Mouse (Mus musculus) left cerebral cortex, postnatal 14 days (tissue): ENCODE measurements around the gene Grin3b. TPM values are rescaled to one million over a fixed set of nuclear protein-coding genes. Genes with fewer than 3 reads are reported as not detected.
"Not testable (repeated sequence)": the region's sequence is repeated elsewhere in the genome, so short reads cannot be mapped to it uniquely, and the experiment has no call there.

ENCODE experiments used
- DNase-seq, 2 experiments: peaks; one replicate each; pipeline ENCODE4 v3.0.0; 2021 to 2022; ENCODE audit warnings: low spot score in 2 of 2, mixed read lengths in 1 of 2
- intact Hi-C: fragments of 180-260 bp; cut with DNase I; formaldehyde crosslinking; loops from one replicate; pipeline ENCODE4 v1.15.1; 2025
- total RNA-seq, 2 experiments: library from RNA; stranded (reverse); gene quantifications; 2 replicates each; pipeline ENCODE4 v1.2.3; 2021

Gene Grin3b
- total RNA-seq, 2 experiments from 2014 or later = 0.21 to 0.40 TPM

DNA sequence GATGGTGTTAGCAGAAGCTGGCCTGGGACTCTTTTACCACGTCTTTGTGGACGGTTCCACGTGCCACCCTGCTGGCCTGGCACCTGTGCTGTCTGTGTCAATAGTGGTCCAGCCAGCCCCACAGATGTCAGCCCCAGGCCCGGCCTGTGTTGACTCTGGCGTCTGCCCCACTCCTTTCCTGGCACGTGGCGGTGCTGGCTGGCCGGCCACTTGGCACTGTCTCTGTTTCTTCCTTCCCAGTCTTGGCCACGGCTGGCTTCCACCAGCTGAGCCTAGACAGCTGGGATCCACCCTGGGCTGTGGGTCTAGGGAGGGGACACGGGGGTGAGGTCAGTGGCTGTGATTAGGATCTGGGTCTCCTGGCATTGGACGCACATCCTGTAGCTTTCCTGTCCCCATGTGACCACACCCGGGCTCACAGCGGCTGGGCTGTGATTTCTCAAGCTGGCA is 36.2 kb upstream of the Grin3b start:
- intact Hi-C loops = no loop called here
- peak; percentile 73 to 79 for DNase-seq

DNA sequence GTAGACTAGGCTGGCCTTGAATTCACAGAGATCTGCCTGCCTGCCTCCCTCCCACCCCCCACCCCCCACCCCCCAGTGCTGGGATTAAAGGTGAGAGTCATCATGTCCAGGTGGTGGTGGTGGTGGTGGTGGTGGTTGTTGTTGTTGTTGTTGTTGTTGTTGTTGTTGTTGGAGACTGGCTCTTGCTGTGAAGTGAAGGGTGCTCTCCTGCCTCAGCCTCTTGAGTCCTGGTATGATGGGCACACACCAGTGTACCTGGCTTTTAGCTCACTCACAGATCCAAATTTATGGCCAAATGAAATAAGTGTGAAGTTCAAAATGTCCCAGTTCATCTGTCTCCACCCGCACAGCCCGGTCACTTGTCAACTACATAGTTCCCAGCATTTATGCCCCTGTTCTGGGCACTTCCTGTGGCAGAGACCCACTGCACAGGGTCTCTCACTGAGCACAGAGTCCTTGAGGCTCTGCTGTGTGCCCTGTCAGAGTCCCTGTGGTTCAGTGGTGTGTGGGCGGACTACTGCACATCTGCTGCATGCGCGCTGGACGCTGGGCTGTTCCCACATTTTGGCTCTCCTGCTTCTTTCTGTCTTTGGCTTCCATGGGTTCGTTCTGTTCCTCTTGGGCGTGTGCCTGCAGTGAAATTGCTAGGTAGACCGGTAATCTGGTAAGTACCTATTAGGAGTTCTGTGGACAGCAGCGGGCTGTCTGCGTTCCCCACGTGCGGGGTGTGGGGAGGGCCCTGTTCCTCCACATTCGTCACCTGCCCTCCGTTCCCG is 35.5 kb upstream of the Grin3b start:
- no peak for DNase-seq
- intact Hi-C loops = no loop called here

DNA sequence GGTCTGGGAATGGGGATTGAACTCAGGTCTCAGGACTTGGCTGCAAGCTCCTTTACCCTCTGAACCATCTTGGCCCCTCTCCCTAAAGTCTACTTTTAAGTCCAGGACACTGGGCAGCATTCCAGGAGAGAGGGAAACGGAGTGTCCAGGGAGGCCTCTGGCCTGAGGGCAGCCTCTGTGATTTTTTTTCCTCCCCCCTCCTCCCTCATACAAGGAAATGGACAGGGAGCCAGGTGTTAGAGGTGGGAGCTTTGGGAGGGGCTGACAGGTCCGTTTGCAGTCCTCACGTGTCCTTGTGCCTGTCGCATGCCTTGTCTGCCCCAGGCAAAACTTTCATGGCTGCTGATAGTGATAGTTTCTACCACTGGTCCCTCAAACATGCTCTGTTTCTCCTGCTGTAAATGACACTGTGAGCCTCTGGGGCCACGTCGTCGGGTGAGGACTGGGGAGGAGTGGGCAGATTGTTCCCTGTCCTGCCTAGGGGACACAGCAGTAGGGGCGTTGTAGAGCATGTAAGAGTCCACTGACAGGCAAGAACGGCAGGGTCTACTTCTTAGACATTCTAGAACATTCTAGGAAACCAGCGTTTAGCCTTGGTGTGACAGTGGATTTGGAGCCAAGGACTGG is 34.1 kb upstream of the Grin3b start:
- intact Hi-C loops = no loop called here
- no peak for DNase-seq

DNA sequence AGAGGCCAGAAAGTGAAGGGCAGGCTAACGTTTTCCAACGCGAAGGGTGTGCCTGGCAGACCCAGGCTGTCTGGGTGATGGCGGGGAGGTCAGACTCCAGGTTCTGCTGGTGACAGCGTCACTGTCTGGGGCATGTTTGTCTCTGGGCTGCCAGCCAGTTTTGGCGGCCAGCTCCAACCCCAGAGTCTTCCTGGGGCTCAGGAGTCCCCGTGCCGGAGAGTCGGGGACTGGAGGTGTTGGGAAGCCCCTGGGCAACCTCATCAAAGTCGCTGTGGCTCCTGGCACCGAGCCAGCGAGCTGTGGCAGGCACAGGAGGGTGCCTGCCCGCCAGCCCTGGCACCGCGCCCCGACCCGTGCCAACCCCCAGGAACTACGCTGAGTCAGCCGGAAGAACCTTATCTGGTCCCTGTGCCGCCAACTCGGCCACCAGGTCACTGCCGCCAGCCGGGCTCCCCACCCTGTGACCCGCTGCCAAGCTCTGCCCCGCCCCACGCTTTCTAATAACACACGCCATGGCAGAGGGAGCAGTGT is 33.5 kb upstream of the Grin3b start:
- DNase-seq = no peak
- intact Hi-C loops = no loop called here

DNA sequence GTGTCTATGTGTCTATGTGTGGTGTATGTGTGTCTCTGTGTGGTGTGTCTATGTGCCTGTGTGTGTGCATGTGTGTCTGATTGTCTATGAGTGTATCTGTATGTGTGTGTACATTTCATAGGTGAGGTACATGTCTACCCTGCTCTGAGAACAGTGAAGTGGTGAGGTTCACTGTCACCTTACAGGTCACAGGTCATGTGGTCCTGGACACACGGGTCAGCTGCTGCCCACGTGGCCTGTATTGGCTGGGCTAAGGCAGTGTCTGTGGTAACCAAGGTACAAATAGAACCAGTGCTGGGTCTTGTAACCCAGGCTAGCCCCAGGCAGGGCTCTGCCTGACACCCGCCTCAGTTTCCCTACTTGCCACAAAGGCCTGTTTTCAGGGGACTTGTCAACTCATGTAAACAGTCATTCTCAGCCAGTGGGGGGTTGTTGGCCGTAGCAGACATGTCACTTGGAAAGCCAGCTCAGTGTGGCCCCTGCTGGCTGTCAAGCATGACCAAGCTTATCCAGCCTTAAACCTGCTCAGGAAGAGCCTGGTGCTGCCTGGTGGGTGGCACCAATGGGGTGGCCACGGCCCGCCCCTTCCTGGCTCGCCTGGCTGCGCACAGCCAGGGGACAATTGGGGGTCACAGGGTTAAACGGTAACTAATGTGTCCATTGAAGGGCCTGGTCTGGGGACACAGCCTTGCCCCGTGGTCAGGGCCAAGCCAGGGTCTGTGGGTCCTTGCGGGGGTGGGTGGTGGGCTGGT is 32.6 kb upstream of the Grin3b start:
- no peak for DNase-seq
- intact Hi-C loops = no loop called here

DNA sequence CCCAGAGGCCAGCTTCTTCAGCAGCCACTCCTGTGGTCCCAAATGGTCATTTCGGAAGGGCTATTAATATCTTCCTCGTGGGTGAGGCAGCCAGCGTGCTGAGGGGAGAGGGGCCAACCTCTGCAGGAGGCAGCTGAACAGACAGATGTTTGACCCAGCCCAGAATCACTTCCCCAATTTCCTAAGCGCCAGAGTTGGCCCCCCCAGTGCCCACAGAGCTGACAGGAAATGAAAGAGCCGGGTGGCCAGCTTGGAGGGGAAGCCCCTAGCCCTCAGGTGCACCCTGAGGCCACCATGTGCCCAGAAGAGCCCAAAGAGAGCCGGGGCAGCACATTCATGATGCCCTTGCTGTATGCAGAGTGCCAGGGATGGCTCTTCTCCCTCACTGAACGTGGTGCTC is 29.8 kb upstream of the Grin3b start:
- peak in 1 of 2 experiments; percentile 48 for DNase-seq
- intact Hi-C loops = no loop called here

DNA sequence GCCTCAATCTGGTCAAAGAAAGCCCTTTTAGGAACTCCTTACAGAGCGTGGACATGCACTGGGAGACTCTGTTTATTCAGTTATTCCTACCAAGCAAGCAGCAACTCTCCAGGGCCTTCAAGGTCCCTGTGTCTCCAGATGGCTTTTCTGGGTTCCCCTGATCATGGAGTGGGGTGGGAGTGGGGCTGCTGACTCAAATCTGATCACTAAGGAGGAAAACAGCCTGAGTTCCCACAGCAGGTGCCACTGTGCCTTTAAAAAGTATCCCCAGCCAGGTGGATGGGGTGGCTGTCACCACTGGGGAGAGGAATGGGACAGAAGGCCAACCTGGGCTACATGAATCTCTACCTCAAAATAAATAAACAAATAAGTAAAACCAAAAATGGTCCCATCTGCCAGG is 27.5 kb upstream of the Grin3b start:
- intact Hi-C loops = no loop called here
- DNase-seq = no peak

DNA sequence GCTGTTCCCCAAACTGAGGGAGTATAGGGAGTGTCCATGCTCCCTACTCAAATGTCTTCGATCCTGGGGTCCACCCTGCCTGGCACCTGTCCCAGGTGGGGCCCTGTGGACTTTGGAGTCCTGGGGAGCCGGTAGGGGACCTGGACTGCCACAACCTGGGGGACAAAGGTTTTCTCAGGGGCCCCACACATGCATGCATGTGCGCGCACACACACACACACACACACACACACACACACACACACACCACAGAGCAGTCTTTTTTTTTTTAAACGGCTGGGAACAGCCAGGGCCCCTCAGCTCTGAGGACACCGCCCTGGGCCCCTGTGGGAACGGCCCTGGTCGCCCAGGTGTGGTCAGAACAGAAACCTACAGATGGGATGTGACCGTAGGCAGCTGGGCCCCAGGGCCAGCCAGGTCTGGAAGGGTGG is 27.0 kb upstream of the Grin3b start:
- DNase-seq = no peak
- intact Hi-C loops = no loop called here

DNA sequence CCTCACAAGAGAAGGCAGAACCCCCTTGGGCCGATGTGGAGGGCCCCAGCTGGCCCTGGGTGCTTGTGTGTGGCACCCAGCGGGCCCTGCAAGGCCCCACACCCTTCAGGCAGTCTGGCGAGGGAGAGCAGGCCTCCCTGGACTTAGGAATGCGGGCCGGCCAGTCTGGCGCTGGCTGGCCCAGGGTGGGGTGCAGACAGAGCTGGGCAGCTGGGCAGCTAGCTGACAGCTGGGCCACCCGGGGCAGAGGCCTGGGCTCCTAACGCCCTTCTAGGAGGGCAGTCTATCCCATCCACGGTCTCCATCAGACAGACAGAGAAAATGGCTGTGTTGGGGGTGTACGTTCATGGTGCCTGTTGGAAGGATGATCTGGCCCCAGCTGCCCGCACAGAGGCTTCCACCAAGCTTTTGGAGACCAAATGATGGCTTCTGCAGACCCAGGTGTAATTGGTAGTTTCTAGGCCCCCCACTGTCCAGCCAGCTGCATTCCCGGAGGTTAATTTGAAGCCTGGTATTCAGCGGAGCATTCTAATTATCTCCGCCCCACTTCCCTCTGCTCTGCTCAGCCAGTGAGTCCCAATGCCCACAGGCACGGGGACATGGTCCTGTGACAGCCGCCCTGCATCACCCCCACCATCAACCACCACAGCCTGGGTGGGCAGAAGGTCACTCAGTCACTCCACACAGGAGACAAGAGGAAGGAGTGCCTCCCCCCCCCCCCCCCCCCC is 24.8 kb upstream of the Grin3b start:
- intact Hi-C loops = no loop called here
- DNase-seq = no peak

DNA sequence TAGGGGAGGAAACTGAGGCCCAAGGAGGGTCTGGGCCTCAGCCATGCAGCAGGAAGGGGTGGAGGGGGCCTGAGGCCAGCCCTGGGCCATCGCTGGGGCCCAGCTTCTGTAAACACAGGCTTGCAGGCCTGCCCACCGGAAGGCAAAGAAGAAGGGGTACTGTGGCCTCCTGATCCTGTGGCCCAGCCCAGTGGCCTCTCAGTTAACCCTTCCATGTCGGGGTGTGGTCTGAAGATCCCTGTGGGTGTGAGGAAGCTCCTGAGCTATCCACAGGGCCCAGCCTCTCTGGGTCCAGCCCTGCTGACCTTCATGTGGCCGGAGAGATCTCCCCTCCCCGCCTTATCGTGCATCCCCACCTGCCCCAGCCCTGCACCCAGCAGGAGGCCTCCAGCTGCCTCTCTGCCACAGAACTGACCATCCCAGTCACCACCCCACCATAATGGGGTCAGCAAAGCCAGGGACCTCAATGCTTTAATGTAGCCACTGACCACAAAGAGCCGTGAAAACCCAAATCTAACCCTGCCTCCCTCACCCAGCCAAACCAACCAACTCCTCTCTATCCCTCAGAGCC is 23.7 kb upstream of the Grin3b start:
- DNase-seq = no peak
- intact Hi-C loops = no loop called here

DNA sequence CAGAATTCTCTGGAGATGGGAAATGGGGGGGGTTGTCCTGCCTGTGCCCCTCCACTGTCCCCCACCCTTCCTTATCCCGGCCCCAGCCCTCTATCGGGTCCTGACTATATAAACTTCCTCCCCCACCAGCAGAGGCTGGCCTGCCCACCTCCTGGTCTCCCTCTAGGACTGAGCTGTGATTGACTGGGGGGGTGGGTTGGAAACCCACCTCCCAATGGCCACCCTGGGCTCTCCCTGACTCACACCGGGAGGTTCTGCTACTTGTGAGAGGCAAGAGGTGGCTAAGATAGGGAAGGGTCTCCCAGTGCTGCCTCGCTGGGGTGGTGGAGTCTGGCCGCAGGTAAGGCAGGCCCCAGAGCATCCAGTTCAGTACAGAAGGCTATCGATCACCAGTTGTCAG is 23.0 kb upstream of the Grin3b start:
- DNase-seq = no peak
- intact Hi-C loops = no loop called here

DNA sequence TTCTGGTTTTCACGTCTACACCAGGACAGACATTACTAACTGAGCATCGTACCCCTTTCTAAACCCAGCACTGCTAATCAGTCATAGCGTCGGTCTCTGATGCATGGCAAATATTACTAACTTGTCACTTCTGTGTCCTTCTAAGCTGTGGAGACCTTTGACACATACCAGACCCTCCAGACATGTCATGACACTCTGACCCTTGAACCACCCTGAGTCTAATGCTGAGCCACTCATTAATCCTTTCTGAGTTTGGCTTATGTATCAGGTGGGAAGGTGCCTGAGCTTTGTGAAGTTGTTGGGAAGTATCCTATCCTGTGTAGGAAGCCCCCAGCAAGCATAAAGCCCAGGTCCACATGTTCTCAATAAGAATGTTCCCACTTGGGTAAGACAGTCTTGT is 20.6 kb upstream of the Grin3b start:
- intact Hi-C loops = no loop called here
- DNase-seq = no peak

DNA sequence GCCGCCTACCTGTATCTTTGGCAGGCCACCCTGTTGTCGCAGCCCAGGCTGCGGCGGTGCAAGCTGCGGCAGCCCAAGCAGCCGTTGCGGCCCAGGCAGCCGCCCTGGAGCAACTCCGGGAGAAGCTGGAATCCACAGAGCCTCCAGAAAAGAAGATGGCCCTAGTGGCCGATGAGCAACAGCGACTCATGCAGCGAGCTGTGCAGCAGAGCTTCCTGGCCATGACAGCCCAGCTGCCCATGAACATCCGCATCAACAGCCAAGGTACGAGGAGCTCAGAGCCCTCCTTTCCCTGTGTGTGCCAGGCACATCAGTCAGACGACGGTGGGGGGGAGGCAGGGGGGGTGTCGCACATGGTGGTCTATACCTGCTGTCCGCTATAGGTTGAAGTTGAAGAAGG is 19.9 kb upstream of the Grin3b start:
- no peak for DNase-seq
- intact Hi-C loops = no loop called here

DNA sequence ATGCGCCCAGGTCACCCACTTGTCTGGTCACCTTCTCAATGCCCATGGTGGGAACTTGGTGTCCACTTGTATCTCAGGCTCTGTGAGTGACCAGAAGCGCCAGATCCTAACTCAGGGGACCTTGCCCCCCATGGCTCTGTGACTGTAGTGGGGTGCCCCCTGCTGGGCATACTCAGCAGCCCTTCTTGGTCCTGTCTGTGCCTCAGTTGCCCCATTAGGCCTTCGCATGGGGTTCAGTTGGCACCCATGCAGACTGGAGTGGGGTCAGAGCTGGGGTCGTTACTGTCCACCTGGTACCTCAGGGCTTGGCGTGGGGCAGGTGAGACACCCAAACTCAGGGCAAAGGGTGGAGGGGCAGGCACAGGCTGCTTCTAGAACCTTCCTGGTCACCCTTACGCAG is 16.6 kb upstream of the Grin3b start:
- no peak for DNase-seq
- intact Hi-C loops = loop anchor here (2.0 kb wide), 1 partner anchor 29 kb away; no protein-coding TSS in a partner anchor

DNA sequence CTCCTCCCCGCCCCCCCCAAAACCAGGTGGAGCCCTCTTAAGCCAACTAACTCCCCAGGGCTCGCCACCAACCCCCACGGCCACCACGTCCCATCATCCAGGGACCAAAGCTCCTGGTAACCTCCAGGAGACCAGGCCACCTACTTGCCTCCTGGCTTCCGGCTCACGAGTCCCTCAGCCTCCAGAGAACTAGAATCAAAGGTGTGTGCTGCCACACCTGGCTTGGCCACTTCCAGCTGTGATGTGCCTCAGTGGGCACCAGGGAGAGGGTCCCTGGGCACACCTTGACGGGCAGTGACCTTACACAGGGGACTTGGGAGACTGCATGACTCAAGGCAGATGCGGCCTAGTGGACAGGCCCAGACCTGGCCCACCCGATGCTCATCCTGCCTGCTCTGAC is 14.8 kb upstream of the Grin3b start:
- intact Hi-C loops = loop anchor here (2.0 kb wide), 1 partner anchor 31 kb away; no protein-coding TSS in a partner anchor
- DNase-seq = no peak

DNA sequence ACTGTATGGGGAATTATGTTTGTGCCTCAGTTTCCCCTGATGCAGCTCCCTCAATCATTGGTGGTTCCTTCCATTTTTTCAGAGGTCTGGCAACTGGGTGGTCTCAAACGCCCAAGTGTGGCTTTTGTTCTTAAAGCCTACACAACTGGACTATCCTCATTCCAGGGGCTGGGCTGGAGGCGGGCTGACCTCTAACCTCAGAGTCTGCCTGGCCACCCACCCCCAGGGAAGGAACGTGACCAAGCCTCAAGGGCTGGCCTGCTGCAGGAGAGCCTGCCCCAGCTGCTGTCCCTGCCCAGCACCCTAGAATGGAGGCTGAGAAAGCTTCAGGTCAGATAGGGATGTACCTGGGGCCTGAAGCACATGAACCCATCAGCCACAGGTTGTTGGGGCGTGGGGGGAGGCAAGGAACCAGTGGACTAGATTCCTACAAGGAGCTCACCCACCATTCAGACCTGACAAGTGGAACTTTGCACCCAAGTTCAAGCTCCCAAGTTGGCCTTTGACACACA is 13.8 kb upstream of the Grin3b start:
- intact Hi-C loops = no loop called here
- no peak for DNase-seq

DNA sequence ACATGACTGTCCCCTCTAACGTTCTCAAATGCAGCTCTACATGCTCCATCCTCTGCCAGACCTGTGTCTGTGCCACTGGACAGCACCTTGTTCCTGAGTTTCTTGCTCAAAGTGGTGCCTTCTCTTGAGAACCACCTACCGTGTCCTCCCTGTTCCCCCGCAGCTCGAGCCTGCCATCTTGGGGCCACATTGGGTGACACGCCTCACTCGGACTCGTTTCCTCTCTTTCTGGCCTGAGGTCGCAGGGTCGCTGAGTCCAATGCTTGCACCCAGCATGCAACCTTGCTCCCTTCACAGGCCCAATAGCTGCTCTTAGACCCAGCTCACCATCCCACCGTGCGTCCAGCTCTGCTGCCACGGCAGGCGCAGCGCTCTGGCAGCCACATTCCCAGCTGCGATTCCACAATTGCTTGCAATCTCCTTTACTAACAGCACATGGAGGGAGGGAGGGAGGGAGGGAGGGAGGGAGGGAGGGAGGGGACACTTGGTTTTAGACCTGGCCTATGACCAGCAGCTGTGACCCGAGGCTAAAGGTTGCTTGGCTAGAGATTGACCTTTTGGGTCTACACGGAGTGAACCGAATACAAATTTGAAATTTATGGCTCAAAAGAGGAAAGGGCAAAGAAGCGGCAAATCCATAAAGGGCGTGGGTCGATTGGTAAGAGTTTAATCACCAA is 12.2 kb upstream of the Grin3b start:
- peak; percentile 66 to 72 for DNase-seq
- intact Hi-C loops = loop anchor here (1.0 to 2.0 kb wide), 3 partner anchors 33 to 123 kb away; no protein-coding TSS in a partner anchor

DNA sequence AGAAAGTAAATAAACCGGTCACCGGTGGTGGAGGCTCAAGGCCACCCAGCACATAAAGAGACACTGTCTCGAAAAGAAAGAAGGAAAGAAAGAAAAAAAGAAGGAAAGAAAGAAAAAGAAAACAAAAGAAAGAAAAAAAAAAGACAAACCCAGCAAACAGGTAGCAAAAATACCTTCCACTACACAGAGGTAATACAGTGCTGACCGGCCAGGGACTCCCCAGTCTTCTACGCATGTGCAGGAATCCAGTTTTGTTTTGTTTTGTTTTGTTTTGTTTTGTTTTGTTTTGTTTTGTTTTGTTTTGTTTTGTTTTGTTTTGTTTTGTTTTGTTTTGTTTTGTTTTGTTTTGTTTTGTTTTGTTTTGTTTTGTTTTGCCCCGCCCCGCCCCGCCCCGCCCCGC is 11.1 kb upstream of the Grin3b start:
- intact Hi-C loops = loop anchor here (2.0 kb wide), 2 partner anchors 77 to 125 kb away; no protein-coding TSS in a partner anchor
- DNase-seq = not testable (repeated sequence)
